Mouse (Mus musculus): ENCODE data around the gene Lsamp.

GRCm38 (mm10) chr16:41969215-41969614 is 1985.1 kb downstream of the Lsamp start:
- no peak for TF ChIP-seq FLI1 (IDR thresholded peaks at IDR 0.05; ENCODE audit: low read length)
- no peak for TF ChIP-seq GATA1 (IDR thresholded peaks at IDR 0.05; ENCODE audit: borderline replicate concordance, low read length)
